Mouse (Mus musculus) limb, embryonic 10.5 days (tissue): ENCODE measurements at regions not wholly inside any gene's neighbourhood (a gene's known extent, or its start where the extent isn't known, plus 50 kb on each side); places are given as distances from the start of the nearest gene placed in this dataset.

ENCODE experiments used
- DNase-seq: peaks from one replicate; pipeline ENCODE4 v3.0.0-alpha.2; 2017; ENCODE audit warnings: low spot score
- H3K27ac ChIP-seq: fragments of 300-500 bp; sonication (generic); 2 replicates; pipeline ENCODE4 v1.5.1; 2016; ENCODE audit warnings: mild to moderate bottlenecking
- H3K27me3 ChIP-seq: fragments of 300-500 bp; sonication (generic); 2 replicates; pipeline ENCODE4 v1.6.1; 2016; ENCODE audit warnings: low read depth, mild to moderate bottlenecking; ENCODE audit not compliant: poor library complexity, severe bottlenecking
- H3K36me3 ChIP-seq: fragments of 300-500 bp; sonication (generic); 2 replicates; pipeline ENCODE4 v1.6.1; 2016; ENCODE audit warnings: mild to moderate bottlenecking, moderate library complexity
- H3K4me1 ChIP-seq: fragments of 300-500 bp; sonication (generic); 2 replicates; pipeline ENCODE4 v1.6.1; 2016
- H3K4me3 ChIP-seq: fragments of 300-500 bp; sonication (generic); 2 replicates; pipeline ENCODE4 v1.5.1; 2016; ENCODE audit warnings: mild to moderate bottlenecking, moderate library complexity
- H3K9me3 ChIP-seq: fragments of 300-500 bp; sonication (generic); replicated peaks from 2 replicates; pipeline ENCODE4 v1.6.1; 2016; ENCODE audit warnings: mild to moderate bottlenecking
- WGBS: fragments of 180-500 bp; shearing (Covaris S2); methylation state at CpG from one replicate; pipeline ENCODE4 v1.1.7; 2016; 5-methylcytosine and 5-hydroxymethylcytosine counted together

GRCm38 (mm10) chr2:79153070-79153469 is 102.2 kb upstream of the Itga4 start:
- Histone ChIP-seq H3K36me3 (no peaks in the 10 kb centered on the region), H3K27me3 (no peaks in the 10 kb centered on the region), H3K9me3 (no peaks in the 10 kb centered on the region), H3K4me3 (no peak overlapping the region), H3K27ac (no peak overlapping the region), H3K4me1 (no peaks in the 10 kb centered on the region)
- WGBS = 75% methylated on average over 4 of the region's 4 CpGs
- DNase-seq = no peak

GRCm38 (mm10) chr2:79158450-79159055 is 96.7 kb upstream of the Itga4 start:
- Histone ChIP-seq H3K27ac (no peak overlapping the region), H3K27me3 (no peaks in the 10 kb centered on the region), H3K4me3 (no peak overlapping the region), H3K4me1 (no peaks in the 10 kb centered on the region), H3K36me3 (no peaks in the 10 kb centered on the region), H3K9me3 (no peaks in the 10 kb centered on the region)
- WGBS = 87% methylated on average over 3 of the region's 3 CpGs
- no peak for DNase-seq

GRCm38 (mm10) chr2:79159336-79159735 is 95.9 kb upstream of the Itga4 start:
- Histone ChIP-seq H3K27me3 (no peaks in the 10 kb centered on the region), H3K9me3 (no peaks in the 10 kb centered on the region), H3K36me3 (no peaks in the 10 kb centered on the region), H3K27ac (no peak overlapping the region), H3K4me1 (no peaks in the 10 kb centered on the region), H3K4me3 (no peak overlapping the region)
- DNase-seq = no peak
- 73% methylated on average over 5 of the region's 5 CpGs for WGBS

GRCm38 (mm10) chr2:79172967-79173919 is 82.0 kb upstream of the Itga4 start:
- H3K27ac ChIP-seq = no peak overlapping the region
- no peak overlapping the region for H3K4me3 ChIP-seq
- peaks cover 10% of the 10 kb centered on the region for H3K4me1 ChIP-seq
- H3K27me3 ChIP-seq = no peaks in the 10 kb centered on the region
- DNase-seq = no peak
- no peaks in the 10 kb centered on the region for H3K36me3 ChIP-seq
- H3K9me3 ChIP-seq = no peaks in the 10 kb centered on the region
- 76% methylated on average over 7 of the region's 7 CpGs for WGBS

- Histone ChIP-seq H3K36me3 (no peaks in the 10 kb centered on the region), H3K27ac (no peak overlapping the region), H3K27me3 (no peaks in the 10 kb centered on the region), H3K4me1 (peaks cover 6% of the 10 kb centered on the region), H3K9me3 (no peaks in the 10 kb centered on the region), H3K4me3 (no peak overlapping the region)
- WGBS = 96% methylated on average over 4 of the region's 4 CpGs
- no peak for DNase-seq
Observed at GRCm38 (mm10) chr2:79174282-79174681, 80.9 kb upstream of the Itga4 start.

- no peaks in the 10 kb centered on the region for H3K9me3 ChIP-seq
- WGBS = 81% methylated on average over 7 of the region's 7 CpGs
- DNase-seq = no peak
- H3K4me3 ChIP-seq = no peak overlapping the region
- peak overlapping the region; percentile 56 for H3K27ac ChIP-seq
- H3K27me3 ChIP-seq = no peaks in the 10 kb centered on the region
- peaks cover 32% of the 10 kb centered on the region for H3K4me1 ChIP-seq
- H3K36me3 ChIP-seq = no peaks in the 10 kb centered on the region
Observed at GRCm38 (mm10) chr2:79180782-79181181, 74.4 kb upstream of the Itga4 start.

GRCm38 (mm10) chr2:79183034-79183630 is 72.1 kb upstream of the Itga4 start:
- Histone ChIP-seq H3K27ac (no peak overlapping the region), H3K4me3 (no peak overlapping the region), H3K4me1 (peaks cover 38% of the 10 kb centered on the region), H3K27me3 (no peaks in the 10 kb centered on the region), H3K36me3 (no peaks in the 10 kb centered on the region), H3K9me3 (no peaks in the 10 kb centered on the region)
- WGBS = 92% methylated on average over 7 of the region's 7 CpGs
- no peak for DNase-seq

GRCm38 (mm10) chr2:79185234-79186101 is 69.8 kb upstream of the Itga4 start:
- Histone ChIP-seq H3K36me3 (no peaks in the 10 kb centered on the region), H3K27ac (peak overlapping the region; percentile 80), H3K4me1 (peaks cover 38% of the 10 kb centered on the region)

GRCm38 (mm10) chr2:79186878-79187277 is 68.3 kb upstream of the Itga4 start:
- Histone ChIP-seq H3K4me1 (peaks cover 26% of the 10 kb centered on the region), H3K9me3 (no peaks in the 10 kb centered on the region), H3K4me3 (no peak overlapping the region), H3K27me3 (no peaks in the 10 kb centered on the region), H3K36me3 (no peaks in the 10 kb centered on the region), H3K27ac (peak overlapping the region; percentile 51)
- DNase-seq = no peak
- 88% methylated on average over 7 of the region's 7 CpGs for WGBS

More at GRCm38 (mm10) chr2:79185234-79186101, 69.8 kb upstream of the Itga4 start:
- DNase-seq = peak; percentile 50
- Histone ChIP-seq H3K27me3 (no peaks in the 10 kb centered on the region), H3K4me3 (no peak overlapping the region), H3K9me3 (no peaks in the 10 kb centered on the region)
- 62% methylated on average over 11 of the region's 11 CpGs for WGBS

GRCm38 (mm10) chr2:79188511-79189193 is 66.6 kb upstream of the Itga4 start:
- no peak for DNase-seq
- WGBS = 89% methylated on average over 6 of the region's 6 CpGs
- Histone ChIP-seq H3K4me1 (peaks cover 26% of the 10 kb centered on the region), H3K4me3 (no peak overlapping the region), H3K9me3 (no peaks in the 10 kb centered on the region), H3K36me3 (no peaks in the 10 kb centered on the region), H3K27me3 (no peaks in the 10 kb centered on the region), H3K27ac (no peak overlapping the region)

- H3K27ac ChIP-seq = no peak overlapping the region
- whole genome bisulfite sequencing = 82% methylated on average over 1 of the region's 1 CpGs
- no peak overlapping the region for H3K4me3 ChIP-seq
- no peaks in the 10 kb centered on the region for H3K9me3 ChIP-seq
- 0 out of 2 replicates have a peak, but pooled peaks cover 4% of the 10 kb centered on the region for H3K4me1 ChIP-seq
- no peaks in the 10 kb centered on the region for H3K36me3 ChIP-seq
- H3K27me3 ChIP-seq = no peaks in the 10 kb centered on the region
- no peak for DNase-seq
Observed at GRCm38 (mm10) chr2:79193851-79194250, 61.4 kb upstream of the Itga4 start.

- no peak for DNase-seq
- H3K9me3 ChIP-seq = no peaks in the 10 kb centered on the region
- no peak overlapping the region for H3K4me3 ChIP-seq
- H3K36me3 ChIP-seq = no peaks in the 10 kb centered on the region
- H3K4me1 ChIP-seq = peaks cover 28% of the 10 kb centered on the region
- H3K27ac ChIP-seq = no peak overlapping the region
- 89% methylated on average over 6 of the region's 6 CpGs for WGBS
- H3K27me3 ChIP-seq = peaks cover 10% of the 10 kb centered on the region; the same call in 1 of the 2 replicates
Observed at GRCm38 (mm10) chr2:79201677-79202076, 53.5 kb upstream of the Itga4 start.
